Mouse (Mus musculus): ENCODE data around the gene Hs6st3. TPM values are rescaled to one million over a fixed set of nuclear protein-coding genes. Genes with fewer than 3 reads are reported as not detected.

Hs6st3 gene
- polyA plus RNA-seq, 1 experiment = 0.09 TPM

DNA sequence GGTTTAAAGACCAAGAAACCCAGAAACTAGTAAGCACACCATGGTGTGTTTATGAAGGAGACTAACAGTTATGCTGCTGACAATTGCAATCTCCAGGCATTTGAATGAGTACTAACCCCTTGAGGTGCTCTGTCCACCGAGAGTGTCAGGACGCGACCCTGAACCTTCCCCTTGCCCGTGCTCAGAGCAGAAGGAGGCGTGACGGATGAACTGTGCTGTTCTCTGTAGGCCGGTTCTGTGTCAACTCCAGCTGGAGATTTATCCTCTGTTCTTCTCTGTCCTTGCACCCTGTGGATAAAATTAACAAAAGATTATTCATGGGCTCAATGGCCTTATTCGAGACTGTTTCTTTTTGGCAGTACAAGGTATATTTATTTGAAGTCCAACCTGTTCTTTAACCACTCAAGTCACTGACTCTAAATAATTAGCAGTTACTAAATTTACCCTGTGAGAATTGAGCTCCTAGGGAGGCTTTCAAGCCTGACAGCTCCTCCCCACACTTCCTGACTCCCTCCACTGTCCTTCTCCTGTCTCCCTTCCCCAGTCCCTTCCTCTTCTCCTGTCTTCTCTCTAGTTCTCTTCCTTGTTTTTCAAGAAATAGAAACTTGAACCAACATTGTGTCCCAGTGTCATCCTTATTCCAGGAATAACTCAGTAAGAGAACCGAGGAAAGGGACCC, 659.2 kb downstream of the Hs6st3 start:
- no peak for DNase-seq (ENCODE audit: low read depth)

DNA sequence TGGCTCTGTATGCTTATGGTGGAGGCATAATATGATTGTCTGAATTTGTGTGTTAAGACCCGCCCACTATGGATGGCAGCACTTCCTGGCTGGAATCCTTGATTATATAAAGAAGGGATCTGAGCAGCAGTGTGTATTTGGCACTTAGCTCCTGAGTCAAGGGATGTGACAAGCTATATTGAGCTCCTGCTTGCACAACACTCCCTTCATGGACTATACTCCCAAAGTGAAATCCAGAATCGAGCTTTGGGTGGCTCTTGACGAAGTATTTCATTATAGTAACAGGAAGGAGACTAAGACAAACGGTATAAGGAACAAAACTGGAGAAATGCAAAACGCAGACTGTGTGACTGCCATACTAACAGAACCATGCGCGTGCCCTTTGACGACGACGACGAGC, 660.4 kb downstream of the Hs6st3 start:
- DNase-seq (ENCODE audit: low read depth) = no peak

DNA sequence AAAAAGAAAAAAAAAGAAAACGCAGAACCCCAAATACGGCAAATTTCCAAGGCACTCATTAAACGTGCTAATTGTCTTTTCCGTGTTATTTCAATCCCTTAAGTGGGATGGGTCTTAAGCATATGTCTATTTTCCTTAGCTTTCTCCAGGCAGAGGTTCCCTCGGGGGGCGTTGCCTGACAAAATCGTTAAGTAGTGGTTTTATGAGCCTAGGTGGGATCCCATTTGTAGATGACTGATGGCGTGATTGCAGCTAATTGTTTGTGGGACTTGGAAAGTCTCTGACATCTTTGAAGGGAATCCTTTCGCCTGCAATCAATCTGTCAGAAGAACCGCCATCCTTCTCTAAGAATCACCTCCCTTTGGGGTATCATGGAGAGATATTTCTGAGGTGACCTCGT, 662.7 kb downstream of the Hs6st3 start:
- no peak for DNase-seq (ENCODE audit: low read depth)

DNA sequence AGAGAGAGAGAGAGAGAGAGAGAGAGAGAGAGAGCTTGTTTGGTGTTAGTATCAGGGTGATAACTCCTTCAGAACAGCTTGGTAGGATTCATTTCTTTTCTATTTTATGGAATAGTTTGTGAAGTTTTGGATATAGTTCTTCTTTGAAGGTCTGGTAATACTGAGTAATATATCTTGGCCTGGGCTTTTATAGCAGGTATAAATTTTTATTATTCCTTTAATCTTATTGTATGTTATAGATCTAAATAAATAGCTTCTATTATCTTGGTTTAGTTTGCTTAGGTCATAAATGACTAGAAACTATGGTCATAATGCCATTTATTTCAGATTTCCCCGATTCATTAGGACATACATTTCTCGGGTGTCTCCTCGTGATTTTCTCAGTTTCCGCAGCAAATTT, 675.8 kb downstream of the Hs6st3 start:
- DNase-seq (ENCODE audit: low read depth) = no peak

DNA sequence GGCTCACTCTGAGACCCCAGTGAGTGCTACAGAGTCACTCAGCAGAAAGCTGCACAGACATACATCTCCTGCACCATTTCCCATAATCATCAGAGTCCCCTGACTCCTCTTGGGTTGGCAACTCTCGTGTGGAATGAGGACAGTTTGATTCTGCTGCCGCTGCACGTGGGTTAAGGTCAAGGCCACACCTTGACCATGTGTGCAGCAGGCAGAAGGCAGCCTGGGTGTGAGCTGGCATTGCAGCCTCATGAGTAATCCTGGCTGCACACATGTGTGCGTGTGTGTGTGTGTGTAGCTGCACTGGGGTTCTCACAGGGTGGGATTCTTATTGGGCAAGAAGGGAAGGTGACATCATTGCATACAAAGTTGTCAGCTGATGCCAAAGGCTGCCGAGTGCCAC, 677.5 kb downstream of the Hs6st3 start:
- DNase-seq (ENCODE audit: low read depth) = no peak

DNA sequence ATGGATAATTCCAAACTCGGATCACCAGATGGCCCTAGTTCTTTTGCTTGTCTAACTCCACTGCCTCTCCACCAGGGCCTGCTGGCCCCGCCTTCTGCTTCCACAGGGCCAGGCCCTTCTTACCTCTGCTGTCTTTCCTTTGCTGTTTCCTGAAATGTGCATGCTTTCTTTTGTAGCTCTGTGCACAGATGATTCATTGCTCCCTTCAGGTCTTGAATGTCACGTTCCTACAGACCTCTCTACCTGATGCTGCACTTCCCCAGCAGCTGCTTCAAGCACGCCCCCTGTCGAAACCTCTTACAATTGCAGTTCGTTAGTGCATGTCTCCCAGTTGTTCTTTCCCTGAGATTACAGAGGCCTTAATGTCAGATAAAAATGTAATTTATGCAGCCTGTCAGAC, 682.4 kb downstream of the Hs6st3 start:
- no peak for DNase-seq (ENCODE audit: low read depth)

DNA sequence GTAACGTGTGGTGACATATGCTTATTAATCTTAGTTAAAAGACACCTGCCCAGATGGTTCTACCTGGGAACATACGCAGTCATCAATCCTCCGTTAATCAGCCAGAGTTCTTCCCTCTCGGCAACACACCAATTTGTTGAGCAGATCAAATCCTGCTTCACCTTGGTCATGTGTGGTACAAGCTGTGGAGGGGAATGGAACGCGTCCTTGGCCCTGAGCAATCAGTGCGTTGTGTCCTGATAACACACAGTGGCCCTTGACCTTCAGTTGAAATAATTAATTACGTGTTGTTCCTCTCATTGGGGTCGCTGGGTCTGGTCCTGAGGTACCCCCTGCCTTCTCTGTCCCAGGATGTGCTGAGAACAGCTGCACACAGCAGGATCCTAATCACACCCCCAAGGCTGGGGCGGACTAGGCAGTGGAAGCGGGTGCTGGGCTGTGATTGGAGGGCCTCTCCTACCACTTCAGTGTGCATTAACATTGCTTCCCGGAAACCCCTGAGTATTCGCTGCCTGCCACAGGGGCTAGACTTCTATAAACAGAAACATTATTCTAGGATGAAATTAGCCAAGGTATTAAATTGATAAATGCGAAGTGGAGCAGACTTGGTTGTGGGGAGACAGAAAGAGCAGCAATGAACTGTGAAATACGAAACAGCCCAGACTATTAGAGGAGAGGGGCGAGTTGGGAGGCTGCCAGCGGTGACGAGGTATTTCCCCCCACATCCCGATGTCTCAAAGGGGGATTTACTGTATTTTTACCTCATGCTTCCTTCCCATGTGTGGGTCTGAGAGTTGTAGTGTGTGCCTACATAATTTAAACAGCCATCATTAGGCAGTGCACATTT, 693.2 kb downstream of the Hs6st3 start:
- DNase-seq (ENCODE audit: low read depth) = no peak

DNA sequence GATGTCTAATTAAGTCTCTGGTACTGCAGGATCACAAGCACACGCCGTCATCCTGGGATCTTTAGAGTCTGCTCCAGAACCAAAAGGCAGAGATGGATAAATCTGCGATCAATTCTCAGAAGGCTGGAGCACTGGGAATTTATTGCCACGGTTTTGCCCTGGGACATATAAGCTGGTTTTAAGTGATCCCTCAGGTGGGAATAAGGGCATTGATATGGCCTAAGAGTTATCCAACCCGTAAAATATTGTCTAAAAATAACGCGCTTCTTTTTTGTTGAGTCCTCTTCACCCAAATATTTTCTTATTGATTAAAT, 693.8 kb downstream of the Hs6st3 start:
- DNase-seq (ENCODE audit: low read depth) = no peak

DNA sequence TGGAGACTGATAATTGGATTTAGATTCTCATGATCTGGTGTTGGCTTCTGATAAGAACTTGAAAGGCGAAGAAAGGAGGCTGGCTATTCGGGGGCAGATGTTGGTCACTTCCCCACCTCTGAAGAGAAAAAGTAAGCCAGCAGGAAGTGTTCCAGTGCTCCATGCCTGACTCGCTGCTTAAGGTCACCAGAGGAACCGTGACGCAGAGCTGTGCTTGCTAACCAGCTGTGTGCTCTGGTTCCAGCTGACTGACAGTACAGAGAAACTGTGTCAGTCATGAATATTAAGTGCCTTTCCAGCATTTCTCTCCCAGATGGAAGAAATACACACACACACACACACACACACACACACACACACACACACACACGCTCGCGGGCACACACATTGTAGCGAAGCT, 694.8 kb downstream of the Hs6st3 start:
- DNase-seq (ENCODE audit: low read depth) = no peak

DNA sequence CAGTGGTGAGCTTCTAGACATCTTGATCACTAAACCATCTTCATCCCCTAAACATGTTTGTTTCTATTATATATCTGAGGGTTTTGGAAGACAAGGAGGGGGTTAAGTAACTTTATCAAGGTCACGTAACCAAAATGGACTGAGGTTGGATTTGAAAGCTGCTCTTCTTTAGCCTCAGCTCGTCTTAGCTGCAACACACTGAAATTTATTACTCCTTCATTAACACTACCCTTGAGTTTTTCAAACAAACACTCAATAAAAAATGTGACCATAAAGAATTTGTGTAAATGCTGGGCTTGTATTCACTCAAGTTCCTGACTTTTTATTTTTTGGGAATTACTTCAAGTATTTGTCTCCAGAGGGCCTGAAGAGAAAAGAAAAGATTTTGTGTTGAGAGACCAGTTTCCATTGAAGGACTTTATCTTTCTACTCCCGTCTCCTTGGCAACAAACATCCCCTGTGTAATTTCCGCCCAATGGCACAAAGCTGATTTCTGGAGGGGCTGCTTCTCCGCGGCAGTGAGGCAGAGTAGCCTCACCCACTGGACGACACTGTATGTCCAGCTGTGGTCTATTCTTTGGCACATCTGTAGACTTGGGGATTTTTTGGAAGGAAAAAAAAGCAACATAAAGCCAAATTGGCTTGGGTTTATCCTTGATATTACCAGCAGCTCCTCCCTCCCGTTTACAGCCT, 696.0 kb downstream of the Hs6st3 start:
- no peak for DNase-seq (ENCODE audit: low read depth)

DNA sequence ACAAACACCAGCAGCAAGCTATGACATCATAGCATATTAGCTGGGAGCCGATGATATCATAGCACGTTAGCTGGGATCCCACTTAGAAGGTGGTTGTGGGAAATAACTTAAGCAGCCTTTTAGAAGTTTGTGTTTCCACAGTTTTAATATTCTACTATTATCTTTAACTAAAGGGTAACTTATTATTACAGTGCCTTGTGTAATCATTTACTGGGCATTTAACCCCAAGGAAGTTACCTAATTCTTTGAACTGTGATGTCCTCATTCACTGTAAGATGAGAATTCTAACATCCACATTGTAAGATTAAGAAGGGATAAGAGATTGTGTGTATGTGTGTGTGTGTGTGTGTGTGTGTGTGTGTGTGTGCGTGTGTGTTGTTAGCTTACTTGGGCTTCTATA, 697.9 kb downstream of the Hs6st3 start:
- DNase-seq (ENCODE audit: low read depth) = no peak

DNA sequence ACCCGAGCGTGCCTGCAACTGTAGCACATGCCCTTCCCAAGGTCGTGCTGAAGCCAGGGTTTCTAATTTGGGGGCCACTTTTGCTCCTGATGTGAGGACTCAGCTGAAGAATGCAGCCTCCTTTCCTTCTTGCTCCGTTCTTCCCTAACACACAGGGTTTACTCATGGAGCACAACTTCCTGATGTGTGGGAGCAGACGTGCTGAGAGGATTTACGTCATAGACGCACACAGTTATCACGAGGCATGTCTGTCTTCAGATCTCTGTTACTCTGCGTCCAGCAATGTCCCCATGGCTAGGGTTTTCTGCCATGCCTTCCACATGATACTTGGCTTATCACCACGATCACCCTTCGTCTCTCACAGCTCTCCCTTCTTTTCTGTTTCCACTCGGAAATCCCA, 709.4 kb downstream of the Hs6st3 start:
- DNase-seq (ENCODE audit: low read depth) = no peak

DNA sequence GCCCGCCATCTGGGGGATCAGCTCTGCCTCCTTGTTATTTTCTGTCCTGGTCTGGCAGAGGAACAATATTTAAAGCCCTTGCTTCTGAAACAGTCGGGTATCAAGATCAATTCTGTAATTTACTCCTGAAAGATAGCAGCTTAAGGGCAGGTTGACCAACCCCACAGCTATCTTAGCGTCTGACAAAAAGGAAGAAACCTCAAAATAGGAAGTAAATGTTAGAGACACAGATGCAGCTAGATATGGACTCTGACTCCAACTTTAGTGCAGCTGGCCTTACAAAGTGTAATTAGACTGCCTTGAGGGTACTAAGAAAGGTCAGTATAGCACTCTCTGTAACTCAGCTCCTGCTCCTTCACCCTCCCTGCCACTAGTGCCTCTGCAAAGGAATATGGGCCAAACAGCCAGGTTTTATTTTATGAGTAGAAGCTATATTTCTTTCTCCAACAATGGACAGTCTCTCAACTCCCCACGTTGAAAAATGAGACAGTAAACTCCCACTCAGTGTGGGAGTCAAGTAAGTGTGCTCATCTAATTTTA, 710.7 kb downstream of the Hs6st3 start:
- DNase-seq (ENCODE audit: low read depth) = no peak

DNA sequence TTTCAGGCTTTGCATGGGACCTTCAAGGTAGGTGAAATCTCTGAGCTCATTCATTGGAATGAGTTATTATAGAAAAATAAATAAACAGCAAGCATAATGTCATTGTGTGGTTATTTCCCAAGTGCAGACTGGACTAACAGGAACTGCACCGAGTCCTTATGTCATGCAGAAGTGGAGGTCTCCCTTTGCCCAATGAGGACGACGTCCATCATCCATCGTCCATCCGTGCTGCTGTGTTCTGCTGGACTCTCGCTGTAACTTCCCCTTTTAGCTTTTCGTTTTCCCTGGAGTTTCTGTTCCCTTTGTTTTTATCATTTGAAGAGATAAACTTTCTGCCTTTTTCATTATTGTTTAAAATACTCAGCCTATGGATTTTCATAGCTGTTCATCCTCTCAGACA, 711.2 kb downstream of the Hs6st3 start:
- no peak for DNase-seq (ENCODE audit: low read depth)

DNA sequence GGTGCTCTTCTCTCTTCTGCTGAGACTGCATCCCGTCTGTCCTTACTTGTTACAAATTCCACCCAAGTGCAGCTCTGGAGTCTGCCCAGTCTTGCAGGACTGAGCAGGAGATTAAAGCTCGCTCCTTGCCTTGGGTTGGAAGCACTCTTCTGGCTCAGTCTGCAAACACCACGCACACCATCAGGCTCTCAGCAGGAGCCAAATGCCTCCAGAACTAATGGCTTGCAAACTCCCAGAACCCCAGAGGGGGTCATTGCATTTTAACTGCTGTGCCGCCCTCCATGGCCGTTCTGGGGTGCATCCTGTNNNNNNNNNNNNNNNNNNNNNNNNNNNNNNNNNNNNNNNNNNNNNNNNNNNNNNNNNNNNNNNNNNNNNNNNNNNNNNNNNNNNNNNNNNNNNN, 714.0 kb downstream of the Hs6st3 start:
- DNase-seq (ENCODE audit: low read depth) = no peak

DNA sequence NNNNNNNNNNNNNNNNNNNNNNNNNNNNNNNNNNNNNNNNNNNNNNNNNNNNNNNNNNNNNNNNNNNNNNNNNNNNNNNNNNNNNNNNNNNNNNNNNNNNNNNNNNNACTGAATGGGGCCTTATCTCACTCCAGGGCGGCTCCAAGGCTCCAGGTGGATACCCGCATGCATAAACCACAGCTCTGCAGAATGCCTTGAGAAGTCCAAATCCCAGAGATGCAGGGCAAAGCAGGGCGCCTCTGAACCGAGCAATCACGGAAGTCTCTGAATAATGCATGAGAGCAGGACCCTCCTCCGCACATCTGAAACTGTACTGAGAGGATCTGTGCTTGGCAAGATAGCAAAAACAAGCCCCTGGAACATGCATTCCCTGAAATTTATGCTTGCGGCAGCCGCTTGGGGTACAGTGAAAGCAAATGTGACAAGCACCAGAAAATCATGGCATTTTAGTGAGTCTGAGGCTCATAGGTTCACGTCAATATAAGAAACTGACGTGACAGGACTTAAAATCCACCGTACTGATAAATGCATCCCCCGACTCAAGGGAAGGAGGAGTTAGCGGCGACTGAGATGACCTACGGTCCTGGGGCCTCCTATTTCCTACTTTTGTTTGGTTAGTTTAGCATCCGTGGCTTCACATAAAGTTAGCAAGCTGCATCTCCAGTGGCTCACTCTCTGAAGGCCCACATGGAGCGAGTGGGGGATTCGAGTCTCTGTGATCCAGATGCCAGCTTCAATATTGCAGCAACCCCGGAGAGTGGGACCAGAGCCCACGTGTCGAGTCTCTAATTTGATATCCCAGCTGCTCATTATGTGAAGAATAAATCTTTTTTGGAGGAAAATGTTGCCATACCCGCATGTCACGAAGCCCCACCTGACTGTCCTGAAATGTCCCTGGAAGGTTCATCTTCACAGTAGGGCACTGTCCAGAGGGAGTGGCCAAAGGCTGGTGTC, 719.5 kb downstream of the Hs6st3 start:
- no peak for DNase-seq (ENCODE audit: low read depth)

DNA sequence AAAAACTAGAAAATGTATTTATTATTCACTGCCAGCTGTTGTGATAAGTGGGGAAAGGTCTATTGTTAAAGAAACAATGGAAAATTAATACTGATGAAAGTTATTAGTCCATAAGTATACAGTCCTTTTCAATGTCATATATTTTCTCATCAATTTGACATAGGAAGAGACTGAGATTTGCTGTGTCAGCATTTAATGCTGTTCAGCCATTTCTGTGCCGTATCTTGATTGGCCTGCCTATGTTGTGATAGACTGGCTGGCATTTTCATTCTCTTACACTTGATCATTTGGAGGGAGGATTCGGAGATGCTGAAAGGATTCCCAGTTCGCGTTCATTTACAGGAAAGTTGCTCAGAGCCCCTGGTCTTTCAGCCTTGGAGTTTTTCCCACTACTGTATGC, 735.5 kb downstream of the Hs6st3 start:
- no peak for DNase-seq (ENCODE audit: low read depth)

DNA sequence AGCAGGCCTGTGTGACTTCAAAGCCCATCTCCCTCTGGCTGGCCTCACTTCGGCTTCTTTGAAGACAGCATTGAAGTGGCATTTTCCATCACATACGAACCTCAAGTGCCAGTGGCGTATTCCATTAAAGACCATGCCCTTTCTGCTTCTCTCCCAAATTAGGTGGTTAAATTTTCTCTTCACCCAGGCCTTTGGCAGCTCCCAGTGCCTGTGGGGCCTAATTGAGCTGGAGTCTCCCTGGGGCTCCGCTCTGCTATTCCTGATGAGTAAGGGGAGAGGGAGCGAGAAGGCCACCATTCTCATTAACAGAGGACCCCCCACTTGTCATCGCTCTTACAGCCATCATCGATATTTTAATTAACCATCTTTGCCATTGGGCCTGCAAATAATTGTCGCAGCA, 754.8 kb downstream of the Hs6st3 start:
- DNase-seq (ENCODE audit: low read depth) = no peak

DNA sequence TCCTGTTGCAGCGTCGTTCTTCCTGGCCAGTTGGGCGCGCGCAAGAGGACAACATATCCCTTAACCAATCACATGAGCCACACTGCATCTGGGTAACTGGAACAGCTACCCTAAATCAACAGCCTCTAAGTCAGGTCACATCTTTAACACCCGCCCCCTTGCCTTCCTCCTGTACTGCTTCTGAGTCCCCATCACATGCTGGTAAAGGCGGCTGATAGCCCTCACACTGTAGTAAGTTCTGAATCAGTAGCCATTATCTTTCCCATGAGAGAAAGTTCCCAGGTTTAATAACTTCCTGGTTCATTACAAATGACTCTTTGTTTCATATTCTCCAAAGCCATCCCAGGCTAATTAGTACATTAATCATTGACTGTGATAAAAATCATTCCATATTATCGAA, 757.0 kb downstream of the Hs6st3 start:
- no peak for DNase-seq (ENCODE audit: low read depth)

DNA sequence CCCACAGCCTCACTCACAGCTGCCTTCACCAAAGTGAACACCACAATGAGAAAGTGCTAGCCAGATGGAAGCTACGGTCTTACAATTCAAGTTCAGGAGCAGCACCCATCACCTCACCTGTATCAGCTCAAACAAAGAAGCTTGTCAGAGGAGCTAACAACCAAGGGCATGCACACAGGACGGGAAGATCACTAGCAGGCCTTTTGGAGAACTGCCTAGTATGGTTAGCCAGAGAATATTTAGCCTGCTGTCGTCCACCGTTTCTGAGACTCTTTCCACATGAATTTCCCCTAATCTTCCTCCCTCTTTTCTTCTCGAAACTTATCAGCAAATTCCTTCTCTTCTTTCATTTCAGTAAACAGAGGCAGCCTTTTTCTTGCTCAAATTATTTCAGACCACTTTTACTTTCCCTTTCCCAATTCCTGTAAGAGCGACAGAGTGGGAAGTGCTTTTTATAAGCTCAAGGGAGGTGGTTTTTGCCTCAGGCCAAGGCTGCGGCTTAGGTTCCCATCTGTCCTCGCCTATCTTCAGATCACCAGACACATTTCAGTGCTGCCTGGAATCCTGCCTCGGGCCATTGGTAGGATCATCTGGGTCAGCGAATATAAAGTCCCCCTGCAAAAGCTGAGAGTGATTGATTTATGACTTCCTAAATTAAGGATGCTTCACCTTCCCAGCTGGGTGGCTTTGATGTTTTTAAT, 757.8 kb downstream of the Hs6st3 start:
- no peak for DNase-seq (ENCODE audit: low read depth)

DNA sequence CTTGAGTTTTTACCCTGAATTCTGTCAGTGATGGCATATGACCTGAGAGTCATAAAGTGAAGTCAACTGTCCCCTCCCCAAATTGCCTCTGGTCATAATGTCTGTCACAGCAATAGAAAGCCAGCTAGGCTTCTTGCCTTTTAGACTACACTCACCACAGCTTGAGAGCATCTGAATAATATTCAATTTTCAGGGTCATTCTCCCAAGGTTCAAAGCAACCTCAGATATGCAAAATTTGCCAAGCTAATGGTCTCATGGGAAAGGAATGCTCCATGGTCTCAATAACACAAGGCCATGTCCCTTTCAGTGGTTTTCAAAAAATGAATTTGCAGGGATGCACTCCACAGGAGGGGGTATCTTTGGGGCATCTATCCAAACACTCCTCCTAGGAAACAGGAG, 764.3 kb downstream of the Hs6st3 start:
- DNase-seq (ENCODE audit: low read depth) = no peak

All from gonadal fat pad, adult 2 months (tissue).